Mouse (Mus musculus): Measurements from ENCODE around the gene Psma6. TPM values are rescaled to one million over a fixed set of nuclear protein-coding genes. Genes with fewer than 3 reads are reported as not detected.

The Psma6 gene
- polyA plus RNA-seq, 1 experiment from 2014 or later: 446 TPM

Other genes starting within 250 kb of the Psma6 start
- 65.0 and 67.9 TPM in 2 replicates for gene Srp54b, start 229.1 kb upstream of the Psma6 start, polyA plus RNA-seq (2015; fragmentation: Nextera tagmentation; extraction: Ambion mirVana)
- not detected in 2 replicates for gene 1700047I17Rik2, start 184.6 kb upstream of the Psma6 start, polyA plus RNA-seq (2015; fragmentation: Nextera tagmentation; extraction: Ambion mirVana)
- gene Srp54c, start 154.1 kb upstream of the Psma6 start, polyA plus RNA-seq (2015; fragmentation: Nextera tagmentation; extraction: Ambion mirVana): 83.2 and 88.1 TPM in 2 replicates
- gene 1110008L16Rik, start 84.6 kb upstream of the Psma6 start, polyA plus RNA-seq (2015; fragmentation: Nextera tagmentation; extraction: Ambion mirVana): 9.7 and 11.8 TPM in 2 replicates
- 25.6 and 27.2 TPM in 2 replicates for gene Ppp2r3c, start 81.2 kb upstream of the Psma6 start, polyA plus RNA-seq (2015; fragmentation: Nextera tagmentation; extraction: Ambion mirVana)
- 51.4 and 53.3 TPM in 2 replicates for gene Nfkbia, start 108.4 kb downstream of the Psma6 start, polyA plus RNA-seq (2015; fragmentation: Nextera tagmentation; extraction: Ambion mirVana)
- 0.15 TPM in 1 of 2 replicates, not detected in the other for gene Aldoart2, start 181.0 kb downstream of the Psma6 start, polyA plus RNA-seq (2015; fragmentation: Nextera tagmentation; extraction: Ambion mirVana)
- 1.2 and 1.6 TPM in 2 replicates for gene Insm2, start 215.2 kb downstream of the Psma6 start, polyA plus RNA-seq (2015; fragmentation: Nextera tagmentation; extraction: Ambion mirVana)